Mouse (Mus musculus) erythroblast, embryonic 14.5 days (primary cell): ENCODE measurements around the gene Dync1h1.

Experiments used
- GATA1 ChIP-seq: IDR thresholded peaks from 2 replicates; pipeline ENCODE4 v1.6.1; 2012; ENCODE audit warnings: low read length, inconsistent platforms, mixed read lengths
- TAL1 ChIP-seq: IDR thresholded peaks from 3 replicates; pipeline ENCODE4 v1.6.1; 2012; ENCODE audit warnings: low read length, inconsistent platforms, mixed read lengths

- no peak for TF ChIP-seq TAL1
- no peak for TF ChIP-seq GATA1
Measured at GRCm38 (mm10) chr12:110636293-110636692, 35.0 kb downstream of the Dync1h1 start.
